Mouse (Mus musculus): Measurements from ENCODE around the gene Secisbp2. TPM values are rescaled to one million over a fixed set of nuclear protein-coding genes. Genes with fewer than 3 reads are reported as not detected.

Secisbp2 gene
- total RNA-seq, 2 experiments from 2014 or later: 8.6 to 9.5 TPM

DNA sequence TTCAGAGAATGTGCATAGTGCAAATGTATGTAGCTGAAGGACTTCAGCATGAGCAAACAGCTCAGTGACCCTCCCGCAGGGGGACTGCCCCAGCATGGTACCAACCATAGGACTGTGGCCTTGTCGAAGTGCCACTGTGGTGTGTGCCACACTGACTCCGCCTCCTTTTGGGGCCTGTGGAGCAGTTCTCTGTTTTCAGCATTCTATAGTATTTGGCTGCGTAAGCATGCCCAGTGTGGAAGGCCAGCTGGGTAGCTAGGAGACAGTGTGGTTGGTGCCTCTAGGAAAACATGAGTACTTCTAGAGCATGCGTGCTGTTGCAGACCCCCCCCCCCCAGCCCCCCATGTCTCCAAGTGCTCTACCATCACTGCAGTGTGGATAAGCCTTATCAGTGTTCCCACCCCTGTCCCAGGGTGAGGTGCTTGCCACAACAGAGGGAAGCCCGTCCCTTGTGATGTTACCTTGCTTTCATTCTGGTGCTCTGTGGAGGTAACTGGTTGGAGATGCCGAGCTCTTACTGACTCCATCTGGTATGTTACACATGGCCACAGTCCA lies 26.2 kb downstream of the Secisbp2 start:
- intact Hi-C loops (cut with DNase I; ENCODE audit: low total_unique reads): no loop called here
- DNase-seq: no peak

DNA sequence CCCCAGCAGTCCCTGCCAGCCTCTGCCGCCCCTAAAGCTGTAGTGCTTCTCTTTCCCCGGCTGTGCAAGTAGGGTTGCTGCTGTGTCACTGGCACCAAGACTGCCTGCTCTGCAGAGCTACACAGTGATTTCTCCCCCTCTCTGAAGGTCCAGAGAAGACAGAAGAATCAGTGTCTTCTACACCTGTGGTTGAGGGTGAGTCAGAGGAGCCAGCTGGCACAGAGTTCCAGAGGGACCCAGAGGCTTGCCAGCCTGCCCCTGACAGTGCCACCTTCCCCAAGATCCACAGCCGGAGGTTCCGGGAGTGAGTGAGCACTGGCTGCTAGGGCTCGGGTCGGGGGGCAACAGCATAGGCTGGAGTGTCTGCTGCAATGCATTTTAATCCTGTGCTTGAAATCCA lies 27.2 kb downstream of the Secisbp2 start:
- intact Hi-C loops (cut with DNase I; ENCODE audit: low total_unique reads): no loop called here
- DNase-seq: no peak

DNA sequence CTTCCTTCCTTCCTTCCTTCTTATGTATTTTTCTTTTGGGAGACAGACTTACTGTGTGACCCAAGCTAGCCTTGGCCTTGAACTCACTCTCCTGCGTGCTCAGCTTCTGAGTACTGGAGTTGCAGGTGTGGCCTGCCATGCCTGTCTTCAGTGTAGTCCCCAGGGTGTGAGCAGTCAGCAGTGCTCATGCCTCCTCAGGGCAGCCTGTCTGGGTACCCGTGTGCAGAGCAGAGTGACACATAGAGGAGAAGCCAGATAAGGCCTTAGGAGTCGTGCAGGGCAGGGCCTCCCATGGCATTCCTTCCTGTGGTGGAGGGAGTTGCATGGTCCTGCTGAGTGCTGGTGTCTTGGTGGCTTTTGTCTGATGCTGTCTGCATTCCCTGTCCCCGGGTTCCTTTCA lies 27.8 kb downstream of the Secisbp2 start:
- no peak for DNase-seq
- intact Hi-C loops (cut with DNase I; ENCODE audit: low total_unique reads): no loop called here

GRCm38 (mm10) chr13:51681076-51681475 lies 29.6 kb downstream of the Secisbp2 start:
- DNase-seq: no peak
- intact Hi-C loops (cut with DNase I; ENCODE audit: low total_unique reads): no loop called here

DNA sequence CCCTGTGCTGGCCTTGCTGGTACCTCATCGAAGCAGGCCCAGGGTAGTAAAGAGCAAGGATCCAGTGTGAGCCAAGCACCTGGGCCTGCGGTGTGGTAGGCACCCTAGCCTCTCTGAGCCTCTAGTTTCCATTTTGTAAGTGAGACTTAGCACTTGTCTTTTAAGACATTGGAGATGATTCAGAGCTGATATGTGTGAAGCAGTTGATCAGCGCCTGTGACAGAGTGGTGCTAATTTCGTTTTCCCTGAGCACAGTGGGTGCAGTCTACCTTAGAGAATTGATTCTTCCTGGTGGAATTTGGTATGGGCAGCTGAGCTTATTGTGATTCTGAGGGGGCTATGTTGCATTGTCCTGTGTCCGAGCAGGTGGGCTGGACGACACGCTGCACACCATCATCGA lies 30.1 kb downstream of the Secisbp2 start:
- intact Hi-C loops (cut with DNase I; ENCODE audit: low total_unique reads): no loop called here
- no peak for DNase-seq

DNA sequence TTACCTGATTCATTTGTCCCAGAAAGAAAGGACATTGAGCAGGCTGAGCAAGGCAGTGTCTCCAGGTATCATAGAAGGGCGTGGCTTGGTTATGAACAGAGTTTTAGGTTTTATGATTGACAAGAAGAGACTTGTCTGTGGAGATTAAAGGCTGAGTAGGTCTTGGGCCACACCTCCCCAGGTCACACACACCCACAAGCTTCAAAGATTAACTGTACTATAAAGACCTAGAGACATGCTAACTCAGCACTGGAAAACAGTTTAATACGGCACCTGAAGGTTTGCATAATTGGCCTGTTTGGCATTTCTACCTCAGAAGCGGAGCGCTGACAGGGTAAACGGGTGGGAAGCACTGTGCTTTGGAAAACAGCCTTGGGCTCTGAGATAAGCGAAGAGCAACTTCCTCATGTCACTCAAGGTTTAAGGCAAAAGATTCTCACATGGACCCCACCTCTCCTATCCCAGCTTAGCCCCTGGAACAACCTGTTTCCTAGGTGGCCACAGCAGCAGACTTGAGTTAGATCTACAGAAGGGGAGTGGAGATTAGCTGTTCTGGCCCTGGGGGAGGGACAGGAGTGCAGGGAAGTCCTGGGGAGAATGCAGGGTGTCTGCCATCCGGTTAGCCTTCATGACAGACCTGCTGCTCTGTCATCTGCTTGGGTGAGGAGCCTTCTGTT lies 33.9 kb downstream of the Secisbp2 start:
- no peak for DNase-seq
- intact Hi-C loops (cut with DNase I; ENCODE audit: low total_unique reads): no loop called here

GRCm38 (mm10) chr13:51686966-51687365 lies 35.5 kb downstream of the Secisbp2 start:
- intact Hi-C loops (cut with DNase I; ENCODE audit: low total_unique reads): no loop called here
- no peak for DNase-seq

DNA sequence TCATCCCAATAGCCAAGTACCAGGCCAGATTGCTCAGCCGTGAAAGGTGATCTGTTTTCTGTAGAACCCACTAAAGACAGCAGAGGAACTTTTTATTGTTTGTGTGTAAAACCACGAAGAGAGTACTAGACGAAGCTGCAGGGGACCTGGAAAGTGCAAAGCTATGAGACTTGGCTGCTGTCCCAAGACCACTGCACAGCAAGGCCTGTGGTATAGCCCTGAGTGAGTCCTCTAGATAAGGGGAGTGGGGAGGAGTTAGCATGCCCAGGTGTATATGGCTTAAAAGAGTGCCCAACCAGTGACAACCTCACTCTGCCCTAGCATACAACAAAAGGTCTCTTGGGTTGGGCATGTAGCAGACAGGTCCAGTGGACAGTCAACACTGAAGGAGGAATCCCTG lies 37.2 kb downstream of the Secisbp2 start:
- intact Hi-C loops (cut with DNase I; ENCODE audit: low total_unique reads): no loop called here

GRCm38 (mm10) chr13:51696481-51696880 lies 45.0 kb downstream of the Secisbp2 start:
- intact Hi-C loops (cut with DNase I; ENCODE audit: low total_unique reads): no loop called here
- DNase-seq: no peak

More for the DNA sequence above, 37.2 kb downstream of the Secisbp2 start:
- no peak for DNase-seq

DNA sequence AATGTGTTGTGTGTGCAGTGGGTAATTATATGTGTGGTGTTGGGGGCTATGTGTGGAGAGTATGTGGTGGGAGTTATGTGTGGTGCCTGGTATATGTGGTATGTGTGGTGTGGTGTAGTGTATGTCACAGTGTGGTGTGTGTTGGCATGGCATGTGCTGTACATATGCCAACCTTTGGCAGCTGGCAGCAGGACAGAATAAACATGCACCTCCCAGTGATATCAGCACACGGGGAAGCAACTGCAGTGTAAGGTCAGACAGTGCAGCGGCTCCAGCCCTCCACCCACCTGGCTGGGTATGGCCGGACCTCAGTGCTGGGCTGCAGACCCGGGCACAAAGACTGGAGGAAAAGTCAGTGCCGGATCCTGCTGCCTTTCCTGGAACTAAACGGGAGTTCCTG lies 46.0 kb downstream of the Secisbp2 start:
- DNase-seq: no peak
- intact Hi-C loops (cut with DNase I; ENCODE audit: low total_unique reads): no loop called here

- DNase-seq: peak; percentile 23
- intact Hi-C loops (cut with DNase I; ENCODE audit: low total_unique reads): no loop called here
These were observed 46.4 kb downstream of the Secisbp2 start for GRCm38 (mm10) chr13:51697897-51698296.

DNA sequence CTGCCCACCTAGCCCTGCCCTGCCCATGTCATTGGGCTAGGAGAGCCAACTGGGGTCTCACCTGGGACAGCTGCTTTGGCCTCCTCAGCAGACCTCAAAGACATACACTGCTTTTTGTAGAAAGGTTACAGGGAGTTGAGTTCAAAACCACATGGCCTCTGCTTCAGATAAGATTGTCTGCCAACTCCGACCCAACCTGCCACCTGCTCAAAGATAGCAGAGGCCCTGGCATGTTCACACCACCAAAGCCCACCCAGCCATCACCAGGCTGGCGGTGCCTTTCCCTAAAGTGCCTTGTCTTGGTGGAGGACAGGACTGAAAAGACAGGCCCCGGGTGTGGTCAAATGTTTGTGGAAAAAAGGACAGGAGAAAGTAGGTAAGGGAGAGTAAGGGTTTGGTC lies 46.8 kb downstream of the Secisbp2 start:
- no peak for DNase-seq
- intact Hi-C loops (cut with DNase I; ENCODE audit: low total_unique reads): no loop called here

GRCm38 (mm10) chr13:51703893-51704292 lies 52.4 kb downstream of the Secisbp2 start:
- intact Hi-C loops (cut with DNase I; ENCODE audit: low total_unique reads): no loop called here
- DNase-seq: no peak

DNA sequence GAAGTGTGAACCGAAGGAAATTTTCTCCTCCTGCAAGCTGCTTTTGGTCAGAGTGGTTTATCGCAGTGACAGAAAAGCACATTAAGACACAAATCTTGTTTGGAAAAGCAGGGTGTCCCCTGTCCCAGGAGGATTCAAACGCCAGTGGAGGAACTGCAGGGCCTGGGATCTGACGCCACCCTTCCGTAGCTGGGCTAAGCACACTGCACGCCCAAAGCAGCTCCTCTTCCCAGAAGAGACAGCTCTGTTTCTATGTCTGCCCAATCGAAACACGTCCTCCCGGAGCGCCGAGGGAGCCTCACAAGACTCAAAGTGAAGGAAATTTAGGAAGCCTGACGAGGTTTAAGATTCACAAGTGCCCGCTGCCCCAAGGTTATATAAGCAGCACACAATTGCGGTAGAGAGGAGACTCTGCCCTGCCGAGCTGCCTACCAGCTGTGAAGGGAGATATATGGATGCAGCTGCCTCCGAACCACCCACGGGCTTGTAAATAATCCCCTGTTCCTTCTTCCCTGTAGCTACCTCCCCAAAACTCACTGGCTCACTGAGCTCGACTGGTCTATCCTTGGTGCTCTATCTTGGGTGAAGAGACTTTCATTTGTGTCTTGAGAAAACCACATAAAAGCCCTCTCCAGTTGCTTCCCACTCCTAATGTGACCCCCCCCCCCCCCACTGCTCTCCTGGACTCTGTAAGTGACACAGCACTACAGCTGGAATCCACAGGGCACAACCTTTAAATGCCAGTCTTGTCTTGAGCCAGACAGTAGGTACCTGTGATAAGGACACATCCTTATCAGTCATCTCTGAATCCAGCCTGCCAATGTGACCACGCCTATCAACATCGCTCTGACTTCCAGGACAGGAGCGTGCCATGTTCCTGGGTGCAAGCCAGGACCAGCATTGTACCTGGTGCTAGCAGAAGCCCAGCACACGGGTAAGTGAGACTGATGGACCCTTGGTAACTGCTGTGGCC lies 54.7 kb downstream of the Secisbp2 start:
- intact Hi-C loops (cut with DNase I; ENCODE audit: low total_unique reads): no loop called here
- DNase-seq: no peak

GRCm38 (mm10) chr13:51710738-51711137 lies 59.2 kb downstream of the Secisbp2 start:
- intact Hi-C loops (cut with DNase I; ENCODE audit: low total_unique reads): no loop called here
- DNase-seq: no peak

GRCm38 (mm10) chr13:51712022-51712421 lies 60.5 kb downstream of the Secisbp2 start:
- DNase-seq: no peak
- intact Hi-C loops (cut with DNase I; ENCODE audit: low total_unique reads): no loop called here

DNA sequence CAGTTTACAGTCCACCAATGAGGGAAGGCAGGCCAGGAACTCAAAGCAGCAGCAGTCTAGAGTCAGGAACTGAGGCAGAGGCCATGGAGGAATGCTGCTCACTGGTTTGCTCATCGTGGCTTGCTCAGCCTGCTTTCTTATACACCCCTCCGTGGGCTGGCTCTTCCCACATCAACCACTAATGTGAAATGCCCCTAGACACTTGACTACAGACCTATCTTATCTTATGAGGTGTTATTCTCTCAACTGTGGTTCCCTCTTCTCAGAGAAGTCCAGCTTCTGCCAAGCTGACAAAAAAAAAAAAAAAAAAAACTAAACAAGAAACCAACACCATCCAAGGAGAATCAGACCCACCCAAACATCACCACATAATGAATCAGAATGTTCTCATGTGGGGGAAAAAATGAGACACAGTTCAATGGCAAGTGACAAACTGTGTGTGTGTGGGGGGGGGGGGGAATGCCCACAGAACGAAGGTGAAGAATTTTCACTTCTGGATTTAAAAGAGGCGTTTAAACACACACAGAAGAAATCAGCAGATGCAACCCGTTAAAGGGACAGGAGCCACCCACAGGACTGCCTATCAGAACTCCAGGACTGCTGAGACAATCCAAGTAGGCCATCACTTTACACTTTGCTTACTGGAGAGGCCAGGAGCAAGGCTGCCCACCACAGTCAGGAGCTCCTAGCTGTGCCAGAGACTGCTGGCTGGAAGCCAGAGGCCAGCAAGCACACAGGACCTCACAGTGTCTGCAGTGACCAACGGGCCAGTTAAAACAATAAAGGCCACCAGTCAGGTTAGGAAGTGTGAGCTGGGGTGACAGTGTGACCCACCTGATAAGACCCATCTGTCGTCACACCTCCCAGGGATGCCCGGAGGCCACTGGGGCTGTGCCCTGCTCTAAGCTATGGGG lies 65.1 kb downstream of the Secisbp2 start:
- no peak for DNase-seq
- intact Hi-C loops (cut with DNase I; ENCODE audit: low total_unique reads): no loop called here

GRCm38 (mm10) chr13:51719256-51719655 lies 67.8 kb downstream of the Secisbp2 start:
- no peak for DNase-seq
- intact Hi-C loops (cut with DNase I; ENCODE audit: low total_unique reads): no loop called here

- intact Hi-C loops (cut with DNase I; ENCODE audit: low total_unique reads): no loop called here
These were observed 69.1 kb downstream of the Secisbp2 start for GRCm38 (mm10) chr13:51720556-51720955.

GRCm38 (mm10) chr13:51723114-51723513 lies 71.6 kb downstream of the Secisbp2 start:
- intact Hi-C loops (cut with DNase I; ENCODE audit: low total_unique reads): no loop called here

More at GRCm38 (mm10) chr13:51720556-51720955, 69.1 kb downstream of the Secisbp2 start:
- no peak for DNase-seq

More at GRCm38 (mm10) chr13:51723114-51723513, 71.6 kb downstream of the Secisbp2 start:
- DNase-seq: no peak

Data from gastrocnemius, postnatal 14 days (tissue).